Mouse (Mus musculus): ENCODE measurements around the gene Fbln2.

DNA sequence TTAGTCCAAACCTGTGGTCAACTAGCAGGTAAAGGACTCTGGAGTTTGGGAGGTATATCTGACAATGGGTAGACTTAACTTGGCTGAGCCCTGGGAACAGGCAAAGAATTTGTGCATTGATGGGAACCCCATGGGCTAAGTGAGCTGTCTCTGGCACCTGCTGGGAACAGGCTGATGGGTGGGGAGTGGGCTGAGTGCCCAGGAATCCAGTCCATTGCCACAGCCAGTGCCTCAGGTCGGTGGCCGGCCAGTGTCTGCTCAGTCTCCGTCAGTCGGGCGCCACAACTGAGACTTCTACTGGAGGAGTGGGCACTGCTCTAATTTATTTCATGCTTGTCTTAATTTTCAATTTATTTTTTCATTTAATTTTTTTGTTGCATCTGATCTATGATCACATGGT lies 98.9 kb downstream of the Fbln2 start:
- TF ChIP-seq CTCF (conservative IDR thresholded peaks at IDR 0.05; ENCODE audit: insufficient read depth, insufficient read length, low read depth, low read length), result no peak
- TF ChIP-seq POLR2A (IDR thresholded peaks at IDR 0.05; ENCODE audit: low read depth, low read length), result no peak
